Mouse (Mus musculus): ENCODE data around the gene Rabl6. TPM values are rescaled to one million over a fixed set of nuclear protein-coding genes. Genes with fewer than 3 reads are reported as not detected.

The Rabl6 gene
- total and polyA plus RNA-seq, 2 experiments from 2014 or later, result 54.9 to 68.2 TPM

- Histone ChIP-seq H3K4me3 (ENCODE audit: low read depth, low read length) (no peak overlapping the region), H3K9ac (no peak overlapping the region), H3K4me1 (ENCODE audit: insufficient read depth) (no peaks in the 10 kb centered on the region), H3K27ac (ENCODE audit: low read depth, low read length) (no peak overlapping the region), H3K27me3 (ENCODE audit: insufficient read depth, low read length) (no peaks in the 10 kb centered on the region), H3K9me3 (ENCODE audit: low read length) (no peaks in the 10 kb centered on the region), H3K4me2 (ENCODE audit: low read depth) (no peak overlapping the region), H3K36me3 (ENCODE audit: insufficient read depth) (no peaks in the 10 kb centered on the region)
- no peak for TF ChIP-seq CTCF (IDR thresholded peaks at IDR 0.05; ENCODE audit: low read depth)
- no peak for DNase-seq
- no peak for ATAC-seq
- 35% methylated on average over 1 of the region's 1 CpGs for WGBS
These were observed 25.7 kb upstream of the Rabl6 start for GRCm38 (mm10) chr2:25634046-25634445.

- H3K27me3 ChIP-seq (ENCODE audit: insufficient read depth, low read length), result no peaks in the 10 kb centered on the region
- no peak overlapping the region for H3K4me2 ChIP-seq (ENCODE audit: low read depth)
- H3K9ac ChIP-seq, result no peak overlapping the region
- WGBS, result 85% methylated on average over 3 of the region's 3 CpGs
- no peaks in the 10 kb centered on the region for H3K36me3 ChIP-seq (ENCODE audit: insufficient read depth)
- no peak overlapping the region for H3K27ac ChIP-seq (ENCODE audit: low read depth, low read length)
- no peaks in the 10 kb centered on the region for H3K9me3 ChIP-seq (ENCODE audit: low read length)
- no peak for DNase-seq
- ATAC-seq, result no peak
- no peak overlapping the region for H3K4me3 ChIP-seq (ENCODE audit: low read depth, low read length)
- no peak for TF ChIP-seq CTCF (IDR thresholded peaks at IDR 0.05; ENCODE audit: low read depth)
- no peaks in the 10 kb centered on the region for H3K4me1 ChIP-seq (ENCODE audit: insufficient read depth)
These were observed 25.3 kb upstream of the Rabl6 start for GRCm38 (mm10) chr2:25633616-25634015.

GRCm38 (mm10) chr2:25628738-25629137 is 20.4 kb upstream of the Rabl6 start:
- ATAC-seq, result no peak
- H3K4me2 ChIP-seq (ENCODE audit: low read depth), result no peak overlapping the region
- 69% methylated on average over 4 of the region's 4 CpGs for WGBS
- no peaks in the 10 kb centered on the region for H3K9me3 ChIP-seq (ENCODE audit: low read length)
- H3K27me3 ChIP-seq (ENCODE audit: insufficient read depth, low read length), result no peaks in the 10 kb centered on the region
- no peak overlapping the region for H3K4me3 ChIP-seq (ENCODE audit: low read depth, low read length)
- H3K36me3 ChIP-seq (ENCODE audit: insufficient read depth), result no peaks in the 10 kb centered on the region
- no peak overlapping the region for H3K9ac ChIP-seq
- DNase-seq, result no peak
- no peaks in the 10 kb centered on the region for H3K4me1 ChIP-seq (ENCODE audit: insufficient read depth)
- no peak overlapping the region for H3K27ac ChIP-seq (ENCODE audit: low read depth, low read length)
- TF ChIP-seq CTCF (IDR thresholded peaks at IDR 0.05; ENCODE audit: low read depth), result no peak

GRCm38 (mm10) chr2:25627811-25628210 is 19.5 kb upstream of the Rabl6 start, which contains the start of gene Fcna:
Gene Fcna (minus strand): TSS chr2:25628030.
- no peak within 1 kb of the TSS for H3K9ac ChIP-seq
- no peaks in the 10 kb centered on the region for H3K27me3 ChIP-seq (ENCODE audit: insufficient read depth, low read length)
- no peak for TF ChIP-seq CTCF (IDR thresholded peaks at IDR 0.05; ENCODE audit: low read depth)
- no peak within 1 kb of the TSS for H3K27ac ChIP-seq (ENCODE audit: low read depth, low read length)
- DNase-seq, result no peak
- no peak within 1 kb of the TSS for H3K4me2 ChIP-seq (ENCODE audit: low read depth)
- no peaks in the 10 kb centered on the region for H3K9me3 ChIP-seq (ENCODE audit: low read length)
- no peak for ATAC-seq
- WGBS, result 78% methylated on average over 6 of the region's 6 CpGs
- no peaks in the 10 kb centered on the region for H3K4me1 ChIP-seq (ENCODE audit: insufficient read depth)
- H3K36me3 ChIP-seq (ENCODE audit: insufficient read depth), result no peaks in the 10 kb centered on the region
- H3K4me3 ChIP-seq (ENCODE audit: low read depth, low read length), result no peak within 1 kb of the TSS

GRCm38 (mm10) chr2:25625986-25626385 is 17.7 kb upstream of the Rabl6 start:
- Histone ChIP-seq H3K4me3 (ENCODE audit: low read depth, low read length) (no peak overlapping the region), H3K4me1 (ENCODE audit: insufficient read depth) (peaks cover 2% of the 10 kb centered on the region; the same call in 1 of the 2 replicates), H3K9ac (no peak overlapping the region), H3K27ac (ENCODE audit: low read depth, low read length) (no peak overlapping the region), H3K4me2 (ENCODE audit: low read depth) (no peak overlapping the region), H3K9me3 (ENCODE audit: low read length) (no peaks in the 10 kb centered on the region), H3K36me3 (ENCODE audit: insufficient read depth) (no peaks in the 10 kb centered on the region), H3K27me3 (ENCODE audit: insufficient read depth, low read length) (no peaks in the 10 kb centered on the region)
- ATAC-seq (no peak), DNase-seq (no peak)
- no peak for TF ChIP-seq CTCF (IDR thresholded peaks at IDR 0.05; ENCODE audit: low read depth)
- 81% methylated on average over 5 of the region's 5 CpGs for WGBS

- Histone ChIP-seq H3K9ac (peak within 1 kb of the TSS; percentile 59), H3K27me3 (ENCODE audit: insufficient read depth, low read length) (peaks cover 3% of the 10 kb centered on the region), H3K4me2 (ENCODE audit: low read depth) (peak within 1 kb of the TSS; percentile 77), H3K4me1 (ENCODE audit: insufficient read depth) (peaks cover 4% of the 10 kb centered on the region; the same call in 1 of the 2 replicates), H3K4me3 (ENCODE audit: low read depth, low read length) (peak within 1 kb of the TSS; percentile 44), H3K27ac (ENCODE audit: low read depth, low read length) (no peak within 1 kb of the TSS), H3K9me3 (ENCODE audit: low read length) (no peaks in the 10 kb centered on the region), H3K36me3 (ENCODE audit: insufficient read depth) (no peaks in the 10 kb centered on the region)
- ATAC-seq, result peak; percentile 96
- peak; percentile 83 for DNase-seq
- 5% methylated on average over 34 of the region's 34 CpGs for WGBS
- peak; percentile 60 for TF ChIP-seq CTCF (IDR thresholded peaks at IDR 0.05; ENCODE audit: low read depth)
These were observed 13.2 kb upstream of the Rabl6 start, which contains the start of gene Tmem141 for GRCm38 (mm10) chr2:25621229-25622200. Gene Tmem141 (minus strand): TSS chr2:25622005.

- Histone ChIP-seq H3K9ac (no peak overlapping the region), H3K27me3 (ENCODE audit: insufficient read depth, low read length) (peaks cover 8% of the 10 kb centered on the region), H3K4me3 (ENCODE audit: low read depth, low read length) (peak overlapping the region; percentile 44; the same call in 1 of the 2 replicates), H3K9me3 (ENCODE audit: low read length) (no peaks in the 10 kb centered on the region), H3K4me2 (ENCODE audit: low read depth) (peak overlapping the region; percentile 77), H3K36me3 (ENCODE audit: insufficient read depth) (no peaks in the 10 kb centered on the region), H3K27ac (ENCODE audit: low read depth, low read length) (no peak overlapping the region), H3K4me1 (ENCODE audit: insufficient read depth) (peaks cover 4% of the 10 kb centered on the region; the same call in 1 of the 2 replicates)
- DNase-seq, result no peak
- no peak for ATAC-seq
- TF ChIP-seq CTCF (IDR thresholded peaks at IDR 0.05; ENCODE audit: low read depth), result no peak
- WGBS, result 86% methylated on average over 4 of the region's 4 CpGs
These were observed 12.5 kb upstream of the Rabl6 start for GRCm38 (mm10) chr2:25620852-25621228.

All from forebrain, postnatal 0 days (tissue).